Mouse (Mus musculus) urinary bladder, postnatal 36 days (tissue): Measurements from ENCODE around the gene Uroc1.

Experiments
- DNase-seq, 2 experiments: peaks; one replicate each; pipeline ENCODE4 v3.0.0; 2022; ENCODE audit warnings: low spot score in 2 of 2, mixed read lengths in 1 of 2

Uroc1 gene

DNA sequence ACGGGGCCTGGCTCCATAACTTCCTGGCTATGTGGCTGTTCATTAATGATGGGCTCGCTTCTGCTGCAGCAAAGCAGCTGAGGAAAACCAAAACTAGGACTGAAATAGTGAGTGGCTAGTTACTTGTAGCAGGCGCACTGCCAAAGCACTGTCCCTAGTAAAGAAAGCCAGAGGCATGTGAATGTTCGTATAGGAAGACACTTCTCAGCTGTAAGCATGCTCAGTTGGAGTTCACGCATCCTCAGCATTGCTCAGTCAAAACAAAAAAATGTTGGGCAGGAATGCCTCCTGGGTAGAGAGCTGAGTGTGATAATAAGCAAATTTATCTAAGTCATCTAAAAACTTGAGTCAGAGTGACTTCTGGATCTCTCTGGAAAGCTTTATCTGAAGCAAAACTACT lies 25.1 kb downstream of the Uroc1 start:
- DNase-seq = no peak

DNA sequence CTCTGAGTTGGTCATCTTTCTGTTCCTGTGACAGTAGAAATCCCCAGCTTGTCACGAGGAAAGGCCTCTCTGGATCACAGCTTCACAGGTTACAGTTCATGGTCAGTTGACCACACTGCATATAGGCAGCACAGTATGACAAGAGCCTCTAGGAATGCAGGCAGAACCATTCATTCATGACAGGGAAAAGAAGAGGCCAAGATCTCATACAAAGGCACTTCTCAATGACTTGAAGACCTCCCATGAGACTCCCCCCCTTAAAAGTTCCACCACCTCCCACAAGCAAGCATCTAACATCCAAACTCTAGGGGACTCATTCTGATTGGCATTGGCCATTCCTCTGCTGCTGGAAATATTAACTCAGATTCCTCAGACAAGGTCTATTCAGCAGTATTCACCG lies 26.4 kb downstream of the Uroc1 start:
- no peak for DNase-seq

DNA sequence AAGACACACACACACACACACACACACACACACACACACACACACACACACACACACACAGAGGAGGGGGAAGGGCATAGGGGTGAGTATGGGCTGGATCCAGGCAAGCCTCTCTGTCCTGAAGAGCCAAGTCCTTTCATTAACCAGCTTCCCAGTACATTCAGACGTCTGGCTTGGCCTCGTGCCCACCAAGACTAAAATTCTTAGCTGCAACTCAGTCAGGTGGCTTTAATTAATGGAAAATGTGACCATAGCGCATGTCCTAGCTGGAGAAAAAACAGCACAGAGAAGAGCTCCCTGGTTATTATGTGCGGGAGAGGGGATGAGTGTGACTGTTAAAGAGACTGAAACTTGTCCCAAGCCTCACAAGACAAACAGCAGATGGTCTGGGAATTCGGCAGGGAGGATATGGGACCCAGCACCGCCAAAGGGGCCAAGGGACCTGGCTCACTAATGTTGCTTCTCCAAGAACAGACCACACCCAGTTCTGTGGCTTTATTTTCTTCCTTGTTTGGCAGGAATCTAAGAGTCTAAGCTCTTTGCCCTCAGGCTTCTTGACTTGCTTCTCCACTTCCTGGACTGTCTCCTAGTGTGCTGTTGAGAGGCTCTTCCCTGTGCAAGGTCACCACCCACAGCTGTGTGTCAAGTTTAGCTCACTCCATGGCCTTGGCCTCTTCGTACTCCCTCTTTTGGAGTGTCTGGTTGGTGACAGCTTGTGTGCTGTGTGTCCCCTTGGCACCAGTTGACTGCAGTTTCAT lies 27.1 kb downstream of the Uroc1 start:
- DNase-seq = peak in 1 of 2 experiments; percentile 60

DNA sequence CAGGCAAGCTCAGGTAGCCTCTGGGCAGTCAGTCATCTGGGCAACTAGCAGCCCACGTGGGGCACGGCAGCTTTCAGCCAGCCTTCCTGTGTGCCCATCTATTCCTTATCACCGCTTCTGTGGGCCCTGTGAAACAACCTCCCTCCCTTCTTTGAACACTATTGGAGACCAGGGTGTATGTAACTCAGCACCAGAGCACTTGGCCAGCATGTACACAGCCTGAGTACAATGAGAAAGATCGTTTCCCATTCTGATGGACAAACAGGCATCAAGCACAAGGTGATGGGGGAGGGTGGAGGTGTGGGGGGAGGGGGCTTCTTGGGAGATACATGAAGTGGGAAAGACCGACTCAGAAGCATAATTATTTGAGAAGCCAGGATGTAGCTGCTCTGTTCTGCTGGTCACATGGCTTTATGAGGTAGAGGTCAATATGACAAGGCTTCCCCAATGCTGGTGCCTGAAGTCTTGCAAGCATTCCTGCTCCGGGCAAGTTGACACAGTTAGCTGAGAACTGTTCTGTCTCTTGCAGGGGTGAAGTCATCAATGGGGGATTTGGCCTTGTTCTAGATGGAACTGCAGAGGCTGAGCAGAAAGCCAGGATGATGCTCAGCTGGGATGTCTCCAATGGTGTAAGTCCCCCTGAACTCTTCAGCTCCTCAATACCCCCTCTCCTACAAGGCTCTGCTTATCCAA lies 28.0 kb downstream of the Uroc1 start:
- no peak for DNase-seq

DNA sequence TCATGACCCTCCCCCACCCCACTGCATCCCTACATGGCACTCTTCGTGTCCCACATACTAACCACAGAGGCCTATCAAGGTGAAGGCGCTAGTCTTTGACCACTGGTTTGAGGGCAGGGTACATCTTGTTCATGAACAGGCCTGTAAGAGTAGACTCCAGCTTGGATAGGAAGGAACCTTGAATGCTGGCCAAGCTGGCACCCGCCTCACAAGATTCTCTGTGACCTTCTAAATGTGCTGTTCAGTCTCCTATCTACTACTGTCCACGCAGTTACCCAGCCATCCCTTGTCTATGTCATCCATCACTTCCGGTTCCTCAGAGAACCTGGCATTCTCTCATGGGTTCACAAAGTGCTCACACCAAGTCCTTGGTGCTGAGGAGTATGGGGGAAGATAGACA lies 30.2 kb downstream of the Uroc1 start:
- DNase-seq = no peak

DNA sequence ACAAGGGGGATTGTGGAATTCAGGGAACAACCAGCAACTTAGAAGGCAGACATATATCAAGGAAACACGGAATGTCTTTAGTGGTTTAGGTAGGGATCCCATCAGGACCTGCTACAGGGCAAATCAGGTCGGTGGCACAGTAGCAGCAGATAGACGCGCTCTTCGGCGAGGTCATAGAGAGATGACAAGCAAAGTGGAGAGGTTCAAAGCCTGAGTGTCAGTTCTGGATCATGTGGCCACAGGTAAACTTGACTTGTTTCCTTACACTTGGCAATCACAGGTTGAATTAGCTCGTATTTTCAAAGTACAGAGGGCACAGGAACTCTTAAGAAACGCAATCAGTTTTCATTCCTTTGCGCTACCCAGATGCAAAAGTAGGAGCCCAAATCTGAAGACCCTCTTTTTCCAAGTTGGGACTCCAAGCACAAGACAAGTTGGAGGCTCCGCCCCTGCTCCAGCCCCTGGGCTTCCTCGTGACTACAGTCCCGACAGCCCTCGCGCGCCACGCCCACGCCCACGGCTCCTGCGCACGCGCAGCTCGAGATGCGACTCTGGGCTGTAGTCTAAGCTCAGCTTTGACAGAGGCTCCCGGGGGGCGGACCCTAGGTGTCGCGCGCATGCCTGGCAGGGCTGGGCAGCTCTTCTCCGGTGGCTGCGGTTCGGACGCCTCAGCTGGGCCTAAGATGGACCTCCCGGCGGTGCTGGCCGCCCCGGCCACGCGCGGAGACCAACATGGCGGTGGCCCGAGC lies 36.1 kb downstream of the Uroc1 start, which contains the start of gene Zxdc:
Gene Zxdc (plus strand): TSS at position 517 of the 749 bp plus-strand sequence.
- peak; percentile 98 to 100 for DNase-seq

DNA sequence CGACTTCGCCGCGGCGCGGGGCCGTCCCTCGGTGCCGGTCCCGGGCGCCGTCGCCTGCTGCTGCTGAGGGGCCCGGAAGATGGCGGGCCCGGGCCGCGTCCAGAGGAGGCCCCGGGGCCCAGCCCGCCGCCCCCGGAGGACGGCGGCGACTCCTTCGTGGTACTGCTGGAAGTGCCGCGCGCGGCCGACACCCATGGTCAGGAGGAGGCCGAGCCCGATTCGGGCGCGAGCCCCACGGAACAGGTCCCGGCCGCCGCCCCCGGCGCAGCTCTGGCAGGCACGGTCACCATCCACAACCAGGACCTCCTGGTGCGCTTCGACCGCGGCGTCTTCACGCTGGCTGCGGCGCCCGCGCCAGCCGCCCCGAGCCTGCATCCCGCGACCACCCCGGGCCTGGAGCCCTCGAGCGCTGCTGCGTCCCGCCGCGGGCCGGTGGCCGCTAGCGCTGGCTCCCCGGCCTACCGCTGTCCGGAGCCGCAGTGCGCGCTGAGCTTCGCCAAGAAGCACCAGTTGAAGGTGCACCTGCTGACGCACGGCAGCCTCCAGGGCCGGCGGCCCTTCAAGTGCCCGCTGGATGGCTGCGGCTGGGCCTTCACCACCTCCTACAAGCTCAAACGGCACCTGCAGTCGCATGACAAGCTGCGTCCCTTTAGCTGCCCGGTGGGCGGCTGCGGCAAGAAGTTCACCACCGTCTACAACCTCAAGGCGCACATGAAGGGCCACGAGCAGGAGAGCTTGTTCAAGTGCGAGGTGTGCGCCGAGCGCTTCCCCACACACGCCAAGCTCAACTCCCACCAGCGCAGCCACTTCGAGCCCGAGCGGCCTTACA lies 36.9 kb downstream of the Uroc1 start:
- DNase-seq = peak; percentile 17 to 22

DNA sequence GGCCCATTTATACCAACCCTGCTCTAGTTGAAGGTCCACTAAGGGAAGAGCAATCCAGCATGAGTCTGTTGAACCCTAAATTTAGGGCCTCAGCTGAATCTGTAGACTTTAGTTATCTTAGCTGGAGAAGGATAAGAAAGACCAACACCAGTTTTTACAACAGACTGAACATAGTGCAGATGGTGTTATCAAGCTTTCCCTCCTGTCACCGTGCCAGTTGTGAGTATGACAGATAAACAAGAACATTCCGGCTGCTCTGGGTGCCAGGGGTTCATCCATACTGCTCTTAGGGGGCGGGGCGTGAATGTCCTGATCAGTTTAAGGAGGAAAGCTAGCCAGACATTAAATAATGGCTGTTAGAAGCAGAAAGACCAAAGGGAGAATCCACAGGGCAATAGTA lies 41.6 kb downstream of the Uroc1 start:
- DNase-seq = no peak

DNA sequence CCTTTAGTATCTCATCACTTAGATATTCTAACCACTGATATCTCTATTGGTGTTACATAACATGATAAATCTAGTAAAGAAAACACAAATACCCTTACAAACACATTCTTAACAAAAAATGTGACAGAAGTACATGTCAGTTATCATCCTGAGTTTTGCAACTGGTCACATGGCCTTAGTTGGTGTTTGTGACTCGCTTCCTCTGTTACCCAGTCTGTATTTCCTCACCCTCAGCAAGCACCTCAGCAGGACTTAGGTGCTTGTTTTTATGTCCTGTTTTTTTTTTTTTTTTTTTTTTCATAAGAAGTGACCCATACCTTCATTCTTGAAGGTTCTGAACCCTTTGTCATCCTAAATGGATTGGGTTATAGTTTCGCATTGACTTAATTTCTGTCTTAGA lies 44.6 kb downstream of the Uroc1 start:
- no peak for DNase-seq

DNA sequence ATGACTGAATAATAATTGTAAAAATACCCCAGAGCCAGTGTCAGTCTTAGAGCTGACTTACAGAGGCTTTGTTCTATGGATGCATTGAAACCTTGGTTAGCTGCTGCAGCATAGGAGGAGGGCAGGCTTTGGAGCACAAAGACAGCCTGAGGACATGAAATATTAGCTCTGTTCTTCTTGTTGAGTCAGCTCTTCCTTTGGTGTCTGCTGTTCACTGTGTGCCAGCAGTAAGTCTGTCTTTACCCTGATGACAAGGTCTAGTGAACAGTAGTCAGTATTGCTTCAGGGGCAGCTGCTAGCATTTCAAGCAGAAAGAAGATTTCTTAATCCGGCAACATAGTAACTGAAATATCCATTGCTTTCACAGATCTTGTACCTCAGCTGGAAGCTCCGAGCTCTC lies 48.4 kb downstream of the Uroc1 start:
- no peak for DNase-seq

DNA sequence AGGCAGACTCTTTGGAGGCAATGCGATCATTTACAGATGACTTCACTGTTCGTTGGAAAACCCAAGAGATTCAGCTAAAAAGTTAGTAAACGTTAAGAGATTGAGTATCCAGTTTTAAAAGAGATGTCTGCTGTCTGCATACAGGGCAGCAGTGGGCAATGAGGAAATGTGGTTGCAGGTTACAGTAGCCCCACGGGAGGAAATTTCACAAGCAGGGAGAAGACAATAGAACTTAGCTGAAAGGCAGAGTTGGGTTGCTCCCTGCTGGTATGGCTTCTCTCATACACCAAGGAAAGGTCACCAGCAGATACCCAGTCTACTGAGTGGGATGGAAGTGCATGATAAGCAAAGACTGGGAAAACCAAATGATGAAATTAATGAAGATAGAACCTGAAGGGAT lies 57.5 kb downstream of the Uroc1 start:
- DNase-seq = no peak

DNA sequence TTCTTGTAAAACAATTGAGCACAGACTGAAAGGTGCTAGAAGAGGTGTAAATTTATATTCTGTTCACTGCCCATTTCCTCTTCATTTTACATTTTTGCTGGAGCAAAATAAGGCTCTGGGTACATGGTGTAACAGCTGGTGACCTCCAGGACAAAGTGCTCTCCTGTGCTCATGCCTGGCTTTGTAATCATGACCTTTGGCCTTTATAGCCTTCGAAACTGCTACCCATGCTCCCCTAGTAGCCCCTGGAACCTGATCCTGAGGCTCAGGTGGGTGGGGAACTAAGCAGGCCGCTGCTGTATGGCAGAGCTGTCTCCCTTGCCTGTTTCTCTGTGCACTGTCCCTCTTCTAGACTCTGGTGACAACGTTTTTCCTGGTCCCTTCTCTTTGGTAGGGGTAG lies 60.9 kb downstream of the Uroc1 start:
- DNase-seq = no peak

DNA sequence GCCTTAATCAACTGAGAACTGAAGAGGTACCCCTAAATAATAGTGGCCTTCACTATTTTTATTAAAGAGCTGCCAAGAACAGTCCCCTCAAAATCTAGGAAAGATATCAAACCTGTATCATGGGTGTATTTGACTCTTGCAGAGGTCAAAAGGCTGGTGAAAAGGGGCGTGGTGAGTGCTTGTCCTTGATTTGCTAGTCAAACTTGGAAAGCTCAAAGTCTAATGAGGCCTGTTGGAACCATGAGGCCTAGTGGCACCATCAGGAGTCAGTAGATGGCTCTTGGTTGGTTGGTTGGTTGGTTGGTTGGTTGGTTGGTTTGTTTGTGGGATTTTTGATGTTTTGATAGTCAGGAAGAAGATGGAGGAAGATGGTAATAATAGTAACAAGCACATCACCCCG lies 62.7 kb downstream of the Uroc1 start:
- DNase-seq = no peak

DNA sequence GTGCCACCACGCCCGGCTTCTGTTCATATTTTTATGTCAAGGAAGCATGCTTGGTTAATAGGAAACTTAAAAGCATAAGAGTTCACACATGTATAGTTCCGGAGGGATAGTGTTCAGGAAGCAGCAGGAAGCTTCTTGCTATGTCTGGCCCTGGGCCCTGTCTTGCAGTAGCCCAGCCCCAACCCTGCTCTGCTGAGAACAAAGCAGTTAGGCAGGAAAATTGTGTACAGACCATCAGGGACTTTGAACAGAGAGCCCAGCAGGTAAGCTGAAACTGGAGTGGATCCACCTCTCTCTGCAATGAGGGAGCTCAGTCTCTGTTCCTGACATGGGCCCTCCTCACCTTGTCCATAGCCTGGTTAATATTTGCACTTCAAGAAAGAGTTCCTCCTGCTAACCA lies 64.2 kb downstream of the Uroc1 start:
- DNase-seq = no peak

DNA sequence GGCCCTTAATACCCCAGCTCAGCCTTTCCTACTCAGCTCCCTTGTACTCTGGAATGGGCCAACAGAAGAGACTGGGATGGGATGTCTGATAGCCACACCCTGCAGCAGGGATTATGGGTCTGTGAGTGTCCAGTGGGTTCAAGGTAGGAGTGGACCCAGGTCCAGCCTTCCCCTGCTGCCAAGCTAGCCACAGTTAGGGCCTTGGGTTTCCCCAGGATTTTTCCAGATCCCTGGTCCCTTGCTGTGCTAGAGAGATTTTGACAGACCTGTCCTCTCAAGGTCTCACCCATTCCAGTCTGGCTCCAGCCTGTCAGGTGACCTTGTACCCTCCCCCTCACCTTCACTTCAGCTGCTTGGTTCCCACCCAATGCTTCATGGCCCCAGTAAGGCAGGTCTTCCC lies 75.5 kb downstream of the Uroc1 start:
- DNase-seq = no peak

DNA sequence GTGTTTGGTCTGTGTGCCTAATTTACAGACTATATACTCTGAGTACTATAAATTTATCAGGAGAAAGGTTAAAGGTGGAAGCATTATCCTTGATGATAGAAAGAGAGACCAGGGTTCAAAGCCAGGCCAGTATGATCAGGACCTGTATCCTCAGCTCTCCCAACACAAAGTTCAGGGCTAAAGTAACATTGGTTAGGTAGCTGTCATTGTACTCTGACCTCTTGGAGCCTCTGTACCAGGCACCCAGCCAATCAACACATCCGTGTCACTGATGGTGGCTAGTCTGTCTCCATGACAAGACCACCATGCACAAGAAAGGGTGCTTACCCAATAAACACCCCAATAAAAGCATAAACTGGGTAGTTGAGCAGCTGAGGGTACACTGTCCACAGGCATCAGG lies 77.9 kb downstream of the Uroc1 start:
- no peak for DNase-seq

DNA sequence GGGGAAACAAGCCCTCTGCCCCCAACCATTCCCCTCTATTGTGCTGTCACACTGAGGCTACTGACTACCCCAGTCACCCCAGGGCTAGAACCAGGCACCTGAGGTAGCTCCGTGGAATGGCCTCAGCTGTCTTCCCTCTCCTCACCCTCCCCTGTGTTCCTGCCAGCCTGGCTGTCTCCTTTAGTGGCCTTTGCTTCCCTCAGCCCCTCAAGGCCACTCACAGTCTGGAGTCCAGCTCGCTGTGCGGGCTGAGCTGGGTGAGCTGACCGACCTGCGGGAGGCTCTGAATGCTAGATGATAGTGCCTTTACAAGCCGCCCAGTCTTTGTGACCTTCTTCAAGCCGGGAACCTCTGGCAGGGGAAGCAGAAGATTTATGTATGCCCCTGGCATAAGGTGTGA lies 78.8 kb downstream of the Uroc1 start:
- DNase-seq = no peak
